Mouse (Mus musculus) inflammation-experienced regulatory T-cells, adult 6 months (primary cell): ENCODE data around the gene Eif2s3x. TPM values are rescaled to one million over a fixed set of nuclear protein-coding genes. Genes with fewer than 3 reads are reported as not detected.
A peak's percentile ranks its signal among the peaks of the same experiment; 100 is the strongest.

Experiments used
- ATAC-seq: one replicate; pipeline ENCODE4 v1.8.0; 2017
- polyA plus RNA-seq, 3 experiments: library from polyadenylated mRNA; unstranded; fragments of 100-300 nt; shearing (Covaris generic); gene quantifications; one replicate each; pipeline ENCODE4 v1.2.1; 2017

Eif2s3x gene
- polyA plus RNA-seq, result 10 to 100 TPM; 69.5 to 76.6 (median 69.9) TPM

GRCm38 (mm10) chrX:94212597-94213321 is at the start of gene Eif2s3x:
TSS of gene Eif2s3x (minus strand) at chrX:94212862.
- peak; percentile 82 for ATAC-seq

GRCm38 (mm10) chrX:94235601-94236000 is 22.9 kb upstream of the Eif2s3x start:
- ATAC-seq, result no peak

GRCm38 (mm10) chrX:94235190-94235555 is 22.5 kb upstream of the Eif2s3x start:
- ATAC-seq, result no peak

- peak; percentile 84 for ATAC-seq
Measured at GRCm38 (mm10) chrX:94234532-94235189, 22.0 kb upstream of the Eif2s3x start, which contains the start of gene Klhl15. TSS of gene Klhl15 (plus strand) at chrX:94234599.

- peak; percentile 22 for ATAC-seq
Measured at GRCm38 (mm10) chrX:94233936-94234531, 21.4 kb upstream of the Eif2s3x start.

- no peak for ATAC-seq
Measured at GRCm38 (mm10) chrX:94233432-94233831, 20.8 kb upstream of the Eif2s3x start.

GRCm38 (mm10) chrX:94213384-94213783 is 722 bp upstream of the Eif2s3x start:
- ATAC-seq, result peak; percentile 33

- ATAC-seq, result peak; percentile 26
Measured at GRCm38 (mm10) chrX:94212264-94212596, 432 bp downstream of the Eif2s3x start.

- no peak for ATAC-seq
Measured at GRCm38 (mm10) chrX:94197789-94198188, 14.9 kb downstream of the Eif2s3x start.

GRCm38 (mm10) chrX:94193901-94194300 is 18.8 kb downstream of the Eif2s3x start:
- ATAC-seq, result peak; percentile 79

GRCm38 (mm10) chrX:94185156-94185555 is 27.5 kb downstream of the Eif2s3x start:
- ATAC-seq, result no peak

GRCm38 (mm10) chrX:94183814-94184213 is 28.8 kb downstream of the Eif2s3x start:
- no peak for ATAC-seq

GRCm38 (mm10) chrX:94177715-94178340 is 34.8 kb downstream of the Eif2s3x start:
- ATAC-seq, result peak; percentile 98

GRCm38 (mm10) chrX:94169348-94169747 is 43.3 kb downstream of the Eif2s3x start:
- no peak for ATAC-seq

- no peak for ATAC-seq
Measured at GRCm38 (mm10) chrX:94152251-94152830, 60.3 kb downstream of the Eif2s3x start.

GRCm38 (mm10) chrX:94150471-94150870 is 62.2 kb downstream of the Eif2s3x start:
- no peak for ATAC-seq

GRCm38 (mm10) chrX:94142004-94142771 is 70.5 kb downstream of the Eif2s3x start:
- ATAC-seq, result no peak

GRCm38 (mm10) chrX:94140080-94140479 is 72.6 kb downstream of the Eif2s3x start:
- no peak for ATAC-seq
